Mouse (Mus musculus) stomach, embryonic 14.5 days (tissue): ENCODE results near the gene Hhipl2. TPM values are rescaled to one million over a fixed set of nuclear protein-coding genes. Genes with fewer than 3 reads are reported as not detected.
A peak's percentile ranks its signal among the peaks of the same experiment; 100 is the strongest.

ENCODE experiments used
- ATAC-seq: fragments of 200-750 bp; cut with Nextera tagmentation; 2 replicates; pipeline ENCODE4 v1.8.0; 2017; ENCODE audit warnings: low read depth, moderate TSS enrichment; ENCODE audit not compliant: insufficient number of reproducible peaks, insufficient read depth, low FRiP score
- H3K27ac ChIP-seq: fragments of 300-500 bp; sonication (generic); 2 replicates; pipeline ENCODE4 v1.5.1; 2014; ENCODE audit warnings: mild to moderate bottlenecking, low read length, moderate library complexity, mixed read lengths
- H3K27me3 ChIP-seq: fragments of 300-500 bp; sonication (generic); 2 replicates; pipeline ENCODE4 v1.6.1; 2014; ENCODE audit warnings: low read length, control low read depth, mixed read lengths; ENCODE audit not compliant: control insufficient read depth, insufficient read depth
- H3K36me3 ChIP-seq: fragments of 300-500 bp; sonication (generic); 2 replicates; pipeline ENCODE4 v1.6.1; 2014; ENCODE audit warnings: mild to moderate bottlenecking, control low read depth, low read length, moderate library complexity, mixed read lengths; ENCODE audit not compliant: control insufficient read depth, insufficient read depth
- H3K4me1 ChIP-seq: fragments of 300-500 bp; sonication (generic); 2 replicates; pipeline ENCODE4 v1.6.1; 2014; ENCODE audit warnings: low read length, control low read depth, mixed read lengths; ENCODE audit not compliant: control insufficient read depth, insufficient read depth
- H3K4me2 ChIP-seq: fragments of 300-500 bp; sonication (generic); replicated peaks from 2 replicates; pipeline ENCODE4 v1.6.1; 2014; ENCODE audit warnings: low read depth, low read length, control low read depth
- H3K4me3 ChIP-seq: fragments of 300-500 bp; sonication (generic); 2 replicates; pipeline ENCODE4 v1.5.1; 2014; ENCODE audit warnings: low read depth, low read length, control low read depth
- H3K9ac ChIP-seq: fragments of 300-500 bp; sonication (generic); replicated peaks from 2 replicates; pipeline ENCODE4 v1.6.1; 2014; ENCODE audit warnings: low read depth, mild to moderate bottlenecking, control low read depth, low read length, moderate library complexity, mixed read lengths
- H3K9me3 ChIP-seq: fragments of 300-500 bp; sonication (generic); 2 replicates; pipeline ENCODE4 v1.6.1; 2016; ENCODE audit warnings: low read depth, low read length, control low read depth; ENCODE audit not compliant: control insufficient read depth
- WGBS: fragments of 180-500 bp; shearing (Covaris S2); extraction: QIAGEN DNeasy Blood & Tissue Kit; methylation state at CpG from one replicate; pipeline ENCODE4 v1.1.7; 2014; 5-methylcytosine and 5-hydroxymethylcytosine counted together
- polyA plus RNA-seq: library from polyadenylated mRNA; unstranded; fragments of >200 nt; fragmentation: Nextera tagmentation; extraction: Ambion mirVana; gene quantifications from 2 replicates; pipeline ENCODE4 v1.2.1, GENCODE M21; 2014

Hhipl2 gene
- polyA plus RNA-seq, 1 experiment from 2014 or later = 0.10 TPM

DNA sequence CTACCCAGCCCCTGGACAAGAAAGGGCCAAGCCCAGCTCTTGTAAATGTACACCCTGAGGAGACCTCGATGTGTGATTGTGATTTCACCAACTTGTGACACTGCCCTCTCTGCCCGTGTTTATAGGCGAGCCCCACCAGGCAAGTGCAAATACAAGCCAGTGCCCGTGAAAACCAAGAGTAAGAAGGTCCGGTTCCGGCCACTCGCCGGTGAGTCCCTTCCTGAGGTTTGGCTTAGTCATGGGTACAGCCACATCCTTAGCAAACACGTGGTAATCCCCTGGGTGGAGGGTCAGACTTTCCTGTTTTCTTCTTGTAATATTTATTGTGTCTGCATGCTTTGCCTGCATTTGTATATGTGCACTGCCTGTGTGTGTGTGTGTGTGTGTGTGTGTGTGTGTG is 16.9 kb downstream of the Hhipl2 start:
- ATAC-seq = no peak

GRCm38 (mm10) chr1:183439036-183439435 is 21.0 kb downstream of the Hhipl2 start:
- Histone ChIP-seq H3K4me2 (peak overlapping the region; percentile 13; the same call in 1 of the 2 replicates), H3K27ac (no peak overlapping the region), H3K4me3 (no peak overlapping the region), H3K9ac (no peak overlapping the region), H3K36me3 (no peaks in the 10 kb centered on the region), H3K4me1 (0 out of 2 replicates have a peak, but pooled peaks cover 7% of the 10 kb centered on the region), H3K9me3 (no peaks in the 10 kb centered on the region), H3K27me3 (no peaks in the 10 kb centered on the region)
- WGBS = 32% methylated on average over 22 of the region's 22 CpGs
- no peak; the same call in 1 of the 2 replicates for ATAC-seq

More for the DNA sequence above, 16.9 kb downstream of the Hhipl2 start:
- Histone ChIP-seq H3K27me3 (no peaks in the 10 kb centered on the region), H3K36me3 (no peaks in the 10 kb centered on the region), H3K4me3 (no peak overlapping the region), H3K9ac (no peak overlapping the region), H3K27ac (no peak overlapping the region), H3K4me2 (no peak overlapping the region), H3K4me1 (0 out of 2 replicates have a peak, but pooled peaks cover 7% of the 10 kb centered on the region), H3K9me3 (no peaks in the 10 kb centered on the region)
- WGBS = 80% methylated on average over 9 of the region's 9 CpGs

- 0 out of 2 replicates have a peak, but pooled peaks cover 4% of the 10 kb centered on the region for H3K4me1 ChIP-seq
- H3K27me3 ChIP-seq = no peaks in the 10 kb centered on the region
- H3K27ac ChIP-seq = no peak overlapping the region
- H3K9me3 ChIP-seq = no peaks in the 10 kb centered on the region
- no peak overlapping the region for H3K9ac ChIP-seq
- peak; percentile 66 for ATAC-seq
- 24% methylated on average over 19 of the region's 19 CpGs for WGBS
- H3K4me3 ChIP-seq = no peak overlapping the region
- H3K36me3 ChIP-seq = no peaks in the 10 kb centered on the region
- no peak overlapping the region for H3K4me2 ChIP-seq
These were observed 24.2 kb downstream of the Hhipl2 start for GRCm38 (mm10) chr1:183442015-183442774.

- Histone ChIP-seq H3K27ac (no peak overlapping the region), H3K36me3 (no peaks in the 10 kb centered on the region), H3K9me3 (0 out of 2 replicates have a peak, but pooled peaks cover 4% of the 10 kb centered on the region), H3K27me3 (no peaks in the 10 kb centered on the region), H3K9ac (no peak overlapping the region), H3K4me3 (no peak overlapping the region), H3K4me1 (no peaks in the 10 kb centered on the region), H3K4me2 (no peak overlapping the region)
- 24% methylated on average over 3 of the region's 3 CpGs for whole genome bisulfite sequencing
- no peak for ATAC-seq
These were observed 35.1 kb downstream of the Hhipl2 start for GRCm38 (mm10) chr1:183453066-183453465.

Other genes with a start within 250 kb of the Hhipl2 start
- gene Disp1, start 196.7 kb upstream of the Hhipl2 start, polyA plus RNA-seq = 10.6 and 12.3 TPM in 2 replicates
- 28.3 and 30.0 TPM in 2 replicates for gene Aida, start 121.6 kb upstream of the Hhipl2 start, polyA plus RNA-seq
- gene Brox, start 120.9 kb upstream of the Hhipl2 start, polyA plus RNA-seq = 47.0 and 48.1 TPM in 2 replicates
- gene Mia3, start 48.7 kb upstream of the Hhipl2 start, polyA plus RNA-seq = 106 and 120 TPM in 2 replicates
- gene Taf1a, start 29.2 kb upstream of the Hhipl2 start, polyA plus RNA-seq = 23.2 and 24.7 TPM in 2 replicates